Mouse (Mus musculus) testis, adult 2 months (tissue): ENCODE data around the gene Olfr800.

Experiments
- CTCF ChIP-seq: fragments of 200-500 bp; IDR thresholded peaks from 2 replicates; pipeline ENCODE4 v1.5.1; 2012; ENCODE audit warnings: low read depth, mild to moderate bottlenecking, inconsistent platforms, low read length, moderate library complexity; ENCODE audit not compliant: control insufficient read depth, insufficient read depth, insufficient replicate concordance
- POLR2A ChIP-seq: fragments of 200-500 bp; IDR thresholded peaks from 2 replicates; pipeline ENCODE4 v1.6.1; 2012; ENCODE audit warnings: low read depth, mild to moderate bottlenecking, inconsistent platforms, low read length, moderate library complexity; ENCODE audit not compliant: control insufficient read depth

DNA sequence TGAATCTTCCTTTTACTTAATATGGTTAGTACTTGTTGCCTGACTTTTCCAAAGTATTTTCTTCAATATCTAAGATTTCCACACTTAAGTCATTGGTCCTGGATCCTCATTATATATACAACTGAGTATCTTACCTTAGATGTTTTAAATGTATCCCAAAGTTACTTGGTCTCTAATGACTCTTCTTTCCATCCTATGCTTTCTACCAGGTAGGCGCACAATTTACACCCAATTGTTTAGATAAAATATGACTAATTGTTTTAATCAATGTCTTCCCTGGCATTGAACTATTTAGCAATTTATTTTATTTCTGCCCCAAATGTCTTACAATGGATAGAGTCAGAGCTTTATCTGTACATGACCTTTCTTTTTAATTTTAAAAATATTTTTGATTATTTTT, 45.0 kb upstream of the Olfr800 start, which contains the start of gene Olfr796:
- TF ChIP-seq CTCF (no peak), POLR2A (no peak)
